Mouse (Mus musculus): ENCODE measurements around the gene Hyou1.
A peak's percentile ranks its signal among the peaks of the same experiment; 100 is the strongest.
"Not testable (repeated sequence)": the region's sequence is repeated elsewhere in the genome, so short reads cannot be mapped to it uniquely, and the experiment has no call there.

The Hyou1 gene

GRCm38 (mm10) chr9:44379054-44379834 lies at the start of gene Hyou1:
Gene Hyou1 (plus strand): TSS chr9:44379490.
- DNase-seq (ENCODE audit: inconsistent ontology term) = peak; percentile 99

GRCm38 (mm10) chr9:44330736-44331135 lies 48.6 kb upstream of the Hyou1 start:
- DNase-seq (ENCODE audit: inconsistent ontology term) = no peak

GRCm38 (mm10) chr9:44332918-44333638 lies 46.2 kb upstream of the Hyou1 start:
- DNase-seq (ENCODE audit: inconsistent ontology term) = no peak

DNA sequence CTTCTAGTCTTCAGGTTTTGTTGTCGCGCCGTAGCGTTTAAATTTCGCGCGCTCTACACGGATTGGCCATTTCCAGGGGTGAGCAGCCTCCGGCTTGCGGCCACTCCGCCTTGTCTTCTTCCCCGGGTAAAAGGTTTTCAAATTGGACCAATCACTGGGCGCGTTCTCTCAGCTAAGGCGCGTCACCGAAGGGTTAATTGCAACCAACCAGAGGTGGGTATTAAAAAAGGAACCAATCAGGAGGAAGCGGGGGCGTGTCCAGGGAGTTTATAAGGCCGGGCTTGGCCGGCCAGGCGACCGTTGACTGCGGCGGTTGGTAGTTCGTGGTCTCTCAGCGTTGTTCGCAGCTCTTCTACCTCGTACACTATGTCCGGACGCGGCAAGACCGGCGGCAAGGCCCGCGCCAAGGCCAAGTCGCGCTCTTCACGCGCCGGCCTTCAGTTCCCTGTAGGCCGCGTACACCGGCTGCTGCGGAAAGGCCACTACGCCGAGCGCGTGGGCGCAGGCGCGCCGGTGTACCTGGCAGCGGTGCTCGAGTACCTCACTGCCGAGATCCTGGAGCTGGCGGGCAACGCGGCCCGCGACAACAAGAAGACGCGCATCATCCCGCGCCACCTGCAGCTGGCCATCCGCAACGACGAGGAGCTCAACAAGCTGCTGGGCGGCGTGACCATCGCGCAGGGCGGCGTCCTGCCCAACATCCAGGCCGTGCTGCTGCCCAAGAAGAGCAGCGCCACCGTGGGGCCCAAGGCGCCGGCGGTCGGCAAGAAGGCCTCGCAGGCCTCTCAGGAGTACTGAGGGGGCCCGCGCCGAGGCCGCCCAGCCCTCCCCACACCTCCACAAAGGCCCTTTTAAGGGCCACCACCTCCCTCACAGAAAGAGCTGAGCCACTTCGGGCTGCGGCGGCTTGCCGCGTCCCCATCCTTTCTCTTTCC lies 44.6 kb upstream of the Hyou1 start, which contains the start of gene H2afx:
Gene H2afx, plus strand, starts transcription at position 299 of the 935 bp plus-strand sequence.
- DNase-seq (ENCODE audit: inconsistent ontology term) = peak; percentile 99

DNA sequence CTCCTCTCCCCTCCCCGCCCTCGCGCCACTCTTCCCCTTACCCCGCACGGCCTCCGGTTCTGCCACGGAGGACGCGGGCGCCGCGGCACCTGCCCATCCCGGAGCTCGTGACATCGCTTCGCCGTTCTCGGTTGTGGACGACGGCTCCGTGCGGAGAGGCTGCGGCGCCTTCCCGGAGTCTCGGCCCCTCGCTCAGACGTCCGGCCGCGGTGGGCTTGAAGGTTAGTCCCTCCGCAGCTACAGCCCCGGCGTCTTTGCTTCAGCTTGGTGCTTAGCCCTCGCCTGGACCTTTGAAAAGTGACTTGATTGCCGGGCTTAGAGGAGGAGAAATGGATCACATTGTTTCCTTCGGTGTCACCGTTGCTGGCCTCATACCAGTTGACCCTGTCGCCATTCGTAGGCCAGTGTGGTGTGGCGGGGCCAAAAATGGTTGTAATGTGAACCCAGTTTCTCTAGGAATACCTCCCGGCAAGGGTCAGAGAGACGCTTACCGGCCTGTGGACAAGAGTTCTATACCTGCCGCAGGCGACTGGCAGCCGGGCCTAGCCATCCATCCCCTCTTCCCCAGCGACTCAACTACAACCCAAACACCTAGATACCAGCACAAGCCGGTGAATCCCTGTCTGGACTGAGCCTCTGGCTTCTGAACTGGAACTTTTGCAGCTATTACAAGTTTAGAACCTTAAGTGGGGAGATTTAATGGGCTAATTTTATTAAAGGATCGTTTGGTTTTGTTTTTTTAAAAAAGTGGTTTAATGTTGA lies 43.8 kb upstream of the Hyou1 start:
- DNase-seq (ENCODE audit: inconsistent ontology term) = peak; percentile 57

GRCm38 (mm10) chr9:44336093-44336406 lies 43.2 kb upstream of the Hyou1 start:
- no peak for DNase-seq (ENCODE audit: inconsistent ontology term)

- not testable (repeated sequence) for DNase-seq (ENCODE audit: inconsistent ontology term)
Observed at GRCm38 (mm10) chr9:44336513-44336912, 42.8 kb upstream of the Hyou1 start.

DNA sequence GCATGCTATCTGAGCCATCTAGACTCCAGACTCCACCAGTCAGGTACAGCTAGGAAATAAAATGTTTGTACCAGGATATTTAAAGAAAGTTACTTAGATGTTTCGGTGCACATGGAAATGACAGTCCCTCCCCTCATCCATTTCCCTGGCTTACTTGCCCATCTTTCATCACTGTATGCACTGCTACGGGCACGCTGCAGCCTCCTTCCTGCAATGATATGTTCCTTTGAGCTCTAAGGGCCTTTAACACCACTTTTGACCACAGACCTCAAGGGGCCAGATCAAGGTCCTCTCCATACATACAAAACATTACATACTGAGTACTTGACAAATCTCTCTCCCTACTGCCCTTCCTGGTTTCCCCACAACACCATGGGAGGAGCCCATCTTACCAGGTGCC lies 42.3 kb upstream of the Hyou1 start:
- no peak for DNase-seq (ENCODE audit: inconsistent ontology term)

- peak; percentile 28 for DNase-seq (ENCODE audit: inconsistent ontology term)
Observed at GRCm38 (mm10) chr9:44337436-44338169, 41.7 kb upstream of the Hyou1 start.

GRCm38 (mm10) chr9:44338574-44338973 lies 40.7 kb upstream of the Hyou1 start:
- no peak for DNase-seq (ENCODE audit: inconsistent ontology term)

DNA sequence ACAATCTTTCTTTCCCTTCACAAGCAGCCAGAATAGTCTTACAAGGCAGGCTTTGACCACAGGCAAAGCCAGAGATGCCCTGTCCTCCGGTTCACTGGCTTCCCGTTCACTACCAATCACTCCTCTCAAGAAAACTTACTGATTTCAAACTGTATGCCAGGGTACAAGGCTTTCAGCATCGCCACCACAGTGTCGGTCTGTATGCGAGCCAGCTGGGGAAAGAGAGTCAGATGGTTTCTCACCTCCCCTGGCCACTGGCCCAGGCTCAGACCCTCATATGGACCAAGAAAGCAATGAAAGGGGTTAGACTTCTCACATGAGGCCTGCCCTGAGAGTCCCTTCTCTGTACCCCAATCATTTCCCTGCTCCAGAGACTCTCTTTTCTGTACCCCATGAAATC lies 37.8 kb upstream of the Hyou1 start:
- no peak for DNase-seq (ENCODE audit: inconsistent ontology term)

DNA sequence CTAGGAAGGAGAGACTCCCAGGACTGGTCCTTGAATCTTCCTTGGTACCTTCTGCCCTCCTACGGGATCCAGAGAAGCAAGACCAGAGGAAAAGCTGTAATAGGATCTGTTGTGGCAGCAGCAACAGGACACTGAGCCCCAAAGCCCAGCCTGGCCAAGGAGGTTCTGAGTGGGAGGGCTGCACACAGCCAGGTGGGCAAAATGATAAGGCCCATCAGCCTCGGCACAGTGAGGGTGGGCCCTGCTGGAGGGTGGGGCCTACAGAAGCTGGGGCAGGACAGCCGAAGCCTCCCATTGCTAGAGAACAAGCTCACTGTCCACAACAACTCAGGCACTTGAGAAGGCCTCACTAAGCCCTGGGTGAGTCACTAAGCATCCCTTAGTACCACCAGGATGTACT lies 37.1 kb upstream of the Hyou1 start:
- no peak for DNase-seq (ENCODE audit: inconsistent ontology term)

GRCm38 (mm10) chr9:44342605-44343004 lies 36.7 kb upstream of the Hyou1 start:
- no peak for DNase-seq (ENCODE audit: inconsistent ontology term)

DNA sequence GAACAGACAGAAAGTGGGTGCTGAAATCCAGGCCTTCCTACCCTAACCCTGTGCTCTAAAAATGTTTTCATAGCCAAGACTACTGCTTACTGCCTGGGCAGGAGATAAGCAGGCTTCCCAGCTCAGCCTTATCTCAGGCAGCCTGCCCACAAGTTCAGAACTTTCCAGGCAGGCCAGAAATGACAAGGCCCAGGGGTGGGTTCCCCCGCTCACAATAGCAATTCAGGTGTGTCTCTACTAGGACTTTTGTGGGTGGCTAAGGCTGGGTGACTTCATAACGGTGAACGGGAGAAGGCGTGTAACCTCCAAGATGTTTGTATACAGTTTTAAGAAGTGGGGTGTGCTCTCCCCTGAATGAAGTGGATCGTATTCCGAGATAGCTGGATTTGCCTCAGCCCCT lies 36.0 kb upstream of the Hyou1 start:
- no peak for DNase-seq (ENCODE audit: inconsistent ontology term)

GRCm38 (mm10) chr9:44343781-44344421 lies 35.4 kb upstream of the Hyou1 start, which contains the start of gene Hmbs:
Gene Hmbs (minus strand): TSS chr9:44344228.
- DNase-seq (ENCODE audit: inconsistent ontology term) = peak; percentile 96

DNA sequence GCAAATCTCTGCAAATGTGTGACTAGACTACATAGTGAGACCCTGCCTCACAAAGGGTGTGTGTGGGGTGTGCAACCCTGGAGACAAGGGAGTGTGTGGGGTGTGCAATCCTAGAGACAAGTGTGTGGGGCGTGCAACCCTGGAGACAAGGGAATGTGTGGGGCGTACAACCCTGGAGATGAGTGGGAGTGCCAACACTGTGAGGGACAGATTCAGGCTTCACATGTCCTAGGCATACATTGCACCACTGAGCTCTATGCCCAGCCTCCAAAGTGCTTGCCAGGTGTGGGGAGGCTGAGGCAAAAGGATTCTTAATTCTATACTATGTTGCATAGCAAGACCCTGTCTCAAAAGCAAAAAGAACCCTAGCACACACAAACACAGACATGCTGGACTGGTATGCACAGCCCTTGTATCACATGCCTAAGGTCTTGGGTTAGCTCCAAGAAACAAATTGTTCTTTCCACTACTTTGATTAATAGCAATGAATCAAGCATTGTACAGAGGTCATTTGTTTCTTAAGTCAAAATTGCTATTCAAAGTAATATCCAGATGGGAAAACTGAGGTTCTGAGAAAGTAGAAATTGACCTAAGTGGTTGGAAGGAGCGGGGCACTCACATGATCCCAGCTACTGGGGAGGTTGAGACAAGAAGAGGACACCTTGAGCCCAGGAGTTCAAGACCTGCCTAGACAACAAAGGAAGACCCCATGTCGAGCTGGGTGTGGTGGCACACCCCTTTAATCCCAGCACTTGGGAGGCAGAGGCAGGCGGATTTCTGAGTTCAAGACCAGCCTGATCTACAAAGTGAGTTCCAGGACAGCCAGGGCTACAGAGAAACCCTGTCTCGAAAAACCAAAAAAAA lies 33.5 kb upstream of the Hyou1 start:
- DNase-seq (ENCODE audit: inconsistent ontology term) = no peak

DNA sequence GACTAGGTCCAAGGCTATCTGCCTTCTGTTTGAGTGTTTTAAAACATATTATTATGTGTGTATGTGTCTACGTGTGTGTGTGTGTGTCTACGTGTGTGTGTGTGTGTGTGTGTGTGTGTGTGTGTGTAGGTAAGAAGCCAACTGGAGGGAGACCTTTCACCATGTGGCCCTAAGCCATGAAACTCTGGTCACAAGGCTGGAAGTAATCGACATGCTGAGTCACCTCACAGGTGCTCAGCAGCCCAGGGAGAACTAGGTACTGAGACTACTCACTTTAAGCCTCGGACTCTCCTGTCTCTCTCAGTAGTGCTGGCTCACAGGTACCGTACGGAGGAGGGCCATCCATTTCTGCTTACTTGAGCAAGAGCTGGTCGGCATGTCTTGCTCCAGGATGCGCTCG lies 32.1 kb upstream of the Hyou1 start:
- no peak for DNase-seq (ENCODE audit: inconsistent ontology term)

- DNase-seq (ENCODE audit: inconsistent ontology term) = no peak
Observed at GRCm38 (mm10) chr9:44347621-44348020, 31.7 kb upstream of the Hyou1 start.

- no peak for DNase-seq (ENCODE audit: inconsistent ontology term)
Observed at GRCm38 (mm10) chr9:44348546-44348945, 30.7 kb upstream of the Hyou1 start.

Data from Muller cell, postnatal 12 days (primary cell).